Mouse (Mus musculus): ENCODE results near the gene Prpf6. TPM values are rescaled to one million over a fixed set of nuclear protein-coding genes. Genes with fewer than 3 reads are reported as not detected.

Prpf6 gene
- polyA plus RNA-seq (2015; fragmentation: Nextera tagmentation; extraction: Ambion mirVana), result 52.2 and 52.7 TPM in 2 replicates

- WGBS, result 12% methylated on average over 5 of the region's 5 CpGs
- peak; percentile 52 for ATAC-seq
Measured at GRCm38 (mm10) chr2:181591528-181592085, at the start of gene Prpf6. Gene Prpf6, plus strand, starts transcription at chr2:181591868.

DNA sequence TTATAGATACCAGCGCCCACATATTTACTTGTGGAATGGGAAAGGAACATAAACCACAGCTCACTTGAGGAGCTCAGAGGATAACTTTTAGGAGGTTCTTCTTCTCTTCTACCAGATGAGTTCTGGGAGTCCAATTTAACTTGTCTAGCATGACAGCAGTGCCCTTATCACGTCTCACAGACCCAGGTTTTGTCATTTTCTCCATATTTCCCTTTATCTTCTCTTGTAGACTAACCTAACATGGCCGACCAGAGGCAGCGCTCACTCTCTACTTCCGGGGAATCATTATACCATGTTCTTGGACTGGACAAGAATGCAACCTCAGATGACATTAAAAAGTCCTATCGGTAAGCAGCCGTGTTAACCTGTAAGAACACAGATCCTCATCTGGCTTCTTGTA lies 45.5 kb upstream of the Prpf6 start:
- peaks cover 25% of the 10 kb centered on the region for H3K36me3 ChIP-seq (ENCODE audit: control insufficient read depth, insufficient read depth, low read length)

More at GRCm38 (mm10) chr2:181591528-181592085, at the start of gene Prpf6:
- Histone ChIP-seq H3K9me3 (ENCODE audit: control insufficient read depth, low read length) (no peaks in the 10 kb centered on the region), H3K4me1 (ENCODE audit: control insufficient read depth, insufficient read depth, low read length) (peaks cover 8% of the 10 kb centered on the region), H3K4me3 (ENCODE audit: low read length) (peak within 1 kb of the TSS; percentile 93), H3K36me3 (ENCODE audit: control insufficient read depth, insufficient read depth, low read length) (peaks cover 14% of the 10 kb centered on the region; the same call in 1 of the 2 replicates), H3K27ac (ENCODE audit: low read length) (peak within 1 kb of the TSS; percentile 87), H3K4me2 (ENCODE audit: low read depth, low read length) (peak within 1 kb of the TSS; percentile 84), H3K27me3 (replicated peaks; ENCODE audit: control insufficient read depth, insufficient read depth, low read length) (no peaks in the 10 kb centered on the region), H3K9ac (ENCODE audit: low read depth, low read length) (peak within 1 kb of the TSS; percentile 94)

DNA sequence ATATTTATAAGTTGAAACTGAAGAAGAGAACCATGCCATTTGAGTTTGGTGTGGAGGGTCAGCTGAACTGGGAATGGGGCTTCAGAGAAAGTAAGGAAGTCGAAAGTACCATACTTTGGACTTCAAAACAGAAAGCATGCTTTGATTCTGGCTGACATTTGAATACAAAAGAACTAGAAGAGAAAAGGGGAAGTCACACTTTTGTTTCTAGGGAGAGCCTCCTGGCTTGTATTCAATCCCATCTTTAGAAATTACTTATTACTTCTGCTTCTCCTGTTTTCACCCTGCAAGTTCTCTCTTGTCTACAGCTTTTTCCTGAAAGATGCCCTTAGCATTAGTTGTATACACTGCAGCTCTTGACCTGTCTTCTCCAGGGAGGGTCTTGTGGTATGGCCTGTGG lies 43.4 kb upstream of the Prpf6 start:
- Histone ChIP-seq H3K4me1 (ENCODE audit: control insufficient read depth, insufficient read depth, low read length) (no peaks in the 10 kb centered on the region), H3K4me3 (ENCODE audit: low read length) (no peak overlapping the region), H3K36me3 (ENCODE audit: control insufficient read depth, insufficient read depth, low read length) (peaks cover 25% of the 10 kb centered on the region), H3K27me3 (replicated peaks; ENCODE audit: control insufficient read depth, insufficient read depth, low read length) (no peaks in the 10 kb centered on the region), H3K4me2 (ENCODE audit: low read depth, low read length) (no peak overlapping the region), H3K27ac (ENCODE audit: low read length) (no peak overlapping the region), H3K9me3 (ENCODE audit: control insufficient read depth, low read length) (no peaks in the 10 kb centered on the region), H3K9ac (ENCODE audit: low read depth, low read length) (no peak overlapping the region)
- no peak for ATAC-seq
- 86% methylated on average over 1 of the region's 1 CpGs for WGBS

More for the DNA sequence above, 45.5 kb upstream of the Prpf6 start:
- Histone ChIP-seq H3K27ac (ENCODE audit: low read length) (no peak overlapping the region), H3K9ac (ENCODE audit: low read depth, low read length) (no peak overlapping the region), H3K4me1 (ENCODE audit: control insufficient read depth, insufficient read depth, low read length) (no peaks in the 10 kb centered on the region), H3K9me3 (ENCODE audit: control insufficient read depth, low read length) (no peaks in the 10 kb centered on the region), H3K27me3 (replicated peaks; ENCODE audit: control insufficient read depth, insufficient read depth, low read length) (no peaks in the 10 kb centered on the region), H3K4me3 (ENCODE audit: low read length) (no peak overlapping the region), H3K4me2 (ENCODE audit: low read depth, low read length) (no peak overlapping the region)
- ATAC-seq, result no peak
- WGBS, result 93% methylated on average over 7 of the region's 7 CpGs

DNA sequence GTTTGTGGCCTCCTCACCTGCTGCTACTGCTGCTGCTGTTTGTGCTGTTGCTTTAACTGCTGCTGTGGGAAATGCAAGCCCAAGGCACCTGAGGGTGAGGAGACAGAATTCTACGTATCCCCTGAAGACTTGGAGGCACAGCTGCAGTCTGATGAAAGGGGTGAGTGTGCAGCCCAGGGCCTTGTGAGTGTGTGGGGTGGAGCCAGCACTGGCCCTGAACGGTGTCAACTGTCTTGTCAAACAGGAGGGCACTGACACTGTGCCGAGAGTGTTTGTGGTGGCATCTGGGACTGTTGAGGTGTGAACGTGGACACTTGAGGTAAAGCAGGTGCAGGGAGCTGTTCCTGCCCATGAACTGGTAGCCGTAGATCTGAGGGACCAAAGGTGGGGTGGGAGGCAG lies 43.0 kb upstream of the Prpf6 start:
- H3K36me3 ChIP-seq (ENCODE audit: control insufficient read depth, insufficient read depth, low read length), result peaks cover 25% of the 10 kb centered on the region
- no peak overlapping the region for H3K4me2 ChIP-seq (ENCODE audit: low read depth, low read length)
- H3K27me3 ChIP-seq (replicated peaks; ENCODE audit: control insufficient read depth, insufficient read depth, low read length), result no peaks in the 10 kb centered on the region
- no peak overlapping the region for H3K4me3 ChIP-seq (ENCODE audit: low read length)
- WGBS, result 81% methylated on average over 5 of the region's 5 CpGs
- H3K4me1 ChIP-seq (ENCODE audit: control insufficient read depth, insufficient read depth, low read length), result no peaks in the 10 kb centered on the region
- H3K27ac ChIP-seq (ENCODE audit: low read length), result no peak overlapping the region
- H3K9me3 ChIP-seq (ENCODE audit: control insufficient read depth, low read length), result no peaks in the 10 kb centered on the region
- H3K9ac ChIP-seq (ENCODE audit: low read depth, low read length), result no peak overlapping the region
- ATAC-seq, result no peak

DNA sequence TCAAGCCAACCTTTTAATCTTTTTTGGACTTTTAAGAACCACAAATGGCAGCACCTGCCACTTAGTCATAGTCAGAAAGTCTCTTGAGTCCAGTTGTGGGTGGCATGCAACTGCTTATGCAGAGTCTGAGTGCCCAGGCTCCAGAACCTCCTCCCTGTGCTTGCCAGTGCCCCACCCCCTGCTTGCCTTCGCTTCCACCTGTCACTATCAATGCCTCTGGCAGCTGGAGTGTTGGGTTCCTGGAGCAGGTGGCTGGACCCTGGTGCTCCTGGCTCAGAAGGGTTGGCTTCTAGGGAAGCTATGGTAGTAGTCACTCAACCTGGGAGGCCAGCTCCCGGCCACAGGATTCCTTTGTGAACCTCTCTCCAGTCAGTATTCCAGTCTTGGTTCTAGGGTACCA lies 41.4 kb upstream of the Prpf6 start:
- no peak for ATAC-seq
- Histone ChIP-seq H3K36me3 (ENCODE audit: control insufficient read depth, insufficient read depth, low read length) (peaks cover 25% of the 10 kb centered on the region), H3K4me1 (ENCODE audit: control insufficient read depth, insufficient read depth, low read length) (no peaks in the 10 kb centered on the region), H3K4me3 (ENCODE audit: low read length) (no peak overlapping the region), H3K9ac (ENCODE audit: low read depth, low read length) (no peak overlapping the region), H3K27ac (ENCODE audit: low read length) (no peak overlapping the region), H3K27me3 (replicated peaks; ENCODE audit: control insufficient read depth, insufficient read depth, low read length) (no peaks in the 10 kb centered on the region), H3K4me2 (ENCODE audit: low read depth, low read length) (no peak overlapping the region), H3K9me3 (ENCODE audit: control insufficient read depth, low read length) (no peaks in the 10 kb centered on the region)
- 90% methylated on average over 2 of the region's 2 CpGs for WGBS

- H3K4me3 ChIP-seq (ENCODE audit: low read length), result no peak overlapping the region
- H3K27ac ChIP-seq (ENCODE audit: low read length), result no peak overlapping the region
- H3K27me3 ChIP-seq (replicated peaks; ENCODE audit: control insufficient read depth, insufficient read depth, low read length), result no peaks in the 10 kb centered on the region
- H3K4me2 ChIP-seq (ENCODE audit: low read depth, low read length), result no peak overlapping the region
- no peak overlapping the region for H3K9ac ChIP-seq (ENCODE audit: low read depth, low read length)
- no peaks in the 10 kb centered on the region for H3K4me1 ChIP-seq (ENCODE audit: control insufficient read depth, insufficient read depth, low read length)
- H3K9me3 ChIP-seq (ENCODE audit: control insufficient read depth, low read length), result no peaks in the 10 kb centered on the region
- ATAC-seq, result no peak
- peaks cover 14% of the 10 kb centered on the region for H3K36me3 ChIP-seq (ENCODE audit: control insufficient read depth, insufficient read depth, low read length)
Measured at GRCm38 (mm10) chr2:181553772-181554171, 37.9 kb upstream of the Prpf6 start.

DNA sequence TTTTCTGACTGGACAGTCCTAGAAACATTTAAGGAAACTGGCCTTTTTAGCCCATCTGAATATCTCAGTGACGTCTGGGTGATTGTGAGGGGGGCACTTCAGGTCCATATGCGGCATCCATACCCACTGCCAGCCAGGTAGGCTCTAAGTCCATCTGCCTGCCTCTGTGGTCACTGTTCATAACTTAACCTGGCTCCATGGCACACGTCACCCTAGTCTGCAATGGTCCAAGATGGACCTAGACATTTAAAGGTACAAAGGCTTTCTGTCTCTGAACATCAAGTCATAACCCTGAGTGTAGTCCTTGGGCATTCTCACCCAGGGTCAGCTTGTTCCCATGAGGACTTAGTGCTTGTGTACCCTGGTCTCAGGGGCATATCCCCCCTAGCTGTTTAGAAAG lies 24.3 kb upstream of the Prpf6 start:
- Histone ChIP-seq H3K27me3 (replicated peaks; ENCODE audit: control insufficient read depth, insufficient read depth, low read length) (no peaks in the 10 kb centered on the region), H3K9ac (ENCODE audit: low read depth, low read length) (no peak overlapping the region), H3K36me3 (ENCODE audit: control insufficient read depth, insufficient read depth, low read length) (peaks cover 4% of the 10 kb centered on the region; the same call in 1 of the 2 replicates), H3K4me3 (ENCODE audit: low read length) (no peak overlapping the region), H3K27ac (ENCODE audit: low read length) (no peak overlapping the region), H3K4me2 (ENCODE audit: low read depth, low read length) (no peak overlapping the region), H3K4me1 (ENCODE audit: control insufficient read depth, insufficient read depth, low read length) (no peaks in the 10 kb centered on the region), H3K9me3 (ENCODE audit: control insufficient read depth, low read length) (no peaks in the 10 kb centered on the region)
- no peak for ATAC-seq
- WGBS, result 88% methylated on average over 3 of the region's 3 CpGs

- Histone ChIP-seq H3K9me3 (ENCODE audit: control insufficient read depth, low read length) (no peaks in the 10 kb centered on the region), H3K27ac (ENCODE audit: low read length) (no peak overlapping the region), H3K27me3 (replicated peaks; ENCODE audit: control insufficient read depth, insufficient read depth, low read length) (no peaks in the 10 kb centered on the region), H3K9ac (ENCODE audit: low read depth, low read length) (no peak overlapping the region), H3K4me1 (ENCODE audit: control insufficient read depth, insufficient read depth, low read length) (no peaks in the 10 kb centered on the region), H3K4me2 (ENCODE audit: low read depth, low read length) (no peak overlapping the region), H3K4me3 (ENCODE audit: low read length) (no peak overlapping the region), H3K36me3 (ENCODE audit: control insufficient read depth, insufficient read depth, low read length) (peaks cover 4% of the 10 kb centered on the region; the same call in 1 of the 2 replicates)
- 0 out of 2 replicates have a peak, but pooled peaks have one; percentile 38 for ATAC-seq
- 76% methylated on average over 7 of the region's 7 CpGs for WGBS
Measured at GRCm38 (mm10) chr2:181568272-181569008, 23.2 kb upstream of the Prpf6 start.

DNA sequence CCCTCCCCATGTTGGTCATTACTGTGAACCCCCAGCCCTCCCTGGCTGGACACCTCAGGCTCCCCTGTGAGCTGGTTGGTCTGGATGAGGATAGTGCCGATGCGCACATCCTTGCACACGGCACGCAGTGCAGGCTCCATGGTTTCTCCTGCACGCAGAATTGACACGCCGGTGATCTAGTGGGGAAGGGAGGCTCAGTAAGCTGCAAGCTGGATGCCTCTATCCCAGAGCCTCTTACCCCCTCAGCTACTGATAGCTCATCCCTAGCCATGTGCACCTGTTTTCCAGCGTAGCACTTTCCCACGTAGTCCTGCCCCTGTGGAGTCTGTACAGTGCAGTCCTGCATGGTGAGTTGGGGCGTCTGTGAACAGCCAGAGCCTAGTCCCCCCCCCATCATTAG lies 21.8 kb upstream of the Prpf6 start:
- no peaks in the 10 kb centered on the region for H3K27me3 ChIP-seq (replicated peaks; ENCODE audit: control insufficient read depth, insufficient read depth, low read length)
- no peaks in the 10 kb centered on the region for H3K9me3 ChIP-seq (ENCODE audit: control insufficient read depth, low read length)
- no peak overlapping the region for H3K9ac ChIP-seq (ENCODE audit: low read depth, low read length)
- no peak overlapping the region for H3K27ac ChIP-seq (ENCODE audit: low read length)
- peaks cover 4% of the 10 kb centered on the region; the same call in 1 of the 2 replicates for H3K36me3 ChIP-seq (ENCODE audit: control insufficient read depth, insufficient read depth, low read length)
- no peaks in the 10 kb centered on the region for H3K4me1 ChIP-seq (ENCODE audit: control insufficient read depth, insufficient read depth, low read length)
- no peak for ATAC-seq
- H3K4me3 ChIP-seq (ENCODE audit: low read length), result no peak overlapping the region
- H3K4me2 ChIP-seq (ENCODE audit: low read depth, low read length), result no peak overlapping the region
- 90% methylated on average over 10 of the region's 10 CpGs for WGBS
